Mouse (Mus musculus): ENCODE data around the gene Wt1. TPM values are rescaled to one million over a fixed set of nuclear protein-coding genes. Genes with fewer than 3 reads are reported as not detected.

Gene Wt1
- polyA plus RNA-seq, 1 experiment from 2014 or later = 0.13 TPM

GRCm38 (mm10) chr2:105127531-105128480, 1.5 kb downstream of the Wt1 start:
- Histone ChIP-seq H3K9ac (no peak overlapping the region), H3K4me2 (0 out of 2 replicates have a peak overlapping the region, but pooled peaks have one; percentile 28), H3K4me1 (peaks cover 16% of the 10 kb centered on the region; the same call in 1 of the 2 replicates), H3K27me3 (replicated peaks) (peaks cover 86% of the 10 kb centered on the region), H3K9me3 (no peaks in the 10 kb centered on the region), H3K27ac (no peak overlapping the region), H3K4me3 (no peak overlapping the region), H3K36me3 (replicated peaks) (no peaks in the 10 kb centered on the region)
- ATAC-seq (replicated peaks) = peak; percentile 12; the same call in 1 of the 2 replicates
- WGBS = under 1% methylated on average over 52 of the region's 52 CpGs

GRCm38 (mm10) chr2:105128564-105128963, 2.2 kb downstream of the Wt1 start:
- no peak for ATAC-seq (replicated peaks)
- no peak overlapping the region for H3K27ac ChIP-seq

GRCm38 (mm10) chr2:105130351-105131060, 4.2 kb downstream of the Wt1 start:
- no peak overlapping the region for H3K9ac ChIP-seq
- ATAC-seq (replicated peaks) = no peak
- H3K4me3 ChIP-seq = no peak overlapping the region

More at GRCm38 (mm10) chr2:105128564-105128963, 2.2 kb downstream of the Wt1 start:
- H3K4me1 ChIP-seq = peaks cover 13% of the 10 kb centered on the region; the same call in 1 of the 2 replicates
- H3K36me3 ChIP-seq (replicated peaks) = no peaks in the 10 kb centered on the region
- WGBS = 3% methylated on average over 12 of the region's 12 CpGs
- no peak overlapping the region for H3K4me3 ChIP-seq
- H3K4me2 ChIP-seq = no peak overlapping the region
- no peaks in the 10 kb centered on the region for H3K9me3 ChIP-seq
- H3K9ac ChIP-seq = no peak overlapping the region
- peaks cover 91% of the 10 kb centered on the region for H3K27me3 ChIP-seq (replicated peaks)

GRCm38 (mm10) chr2:105131061-105131810, 4.9 kb downstream of the Wt1 start:
- no peak overlapping the region for H3K27ac ChIP-seq
- no peak overlapping the region for H3K4me2 ChIP-seq
- no peak overlapping the region for H3K9ac ChIP-seq
- no peak overlapping the region for H3K4me3 ChIP-seq
- H3K36me3 ChIP-seq (replicated peaks) = no peaks in the 10 kb centered on the region
- WGBS = 3% methylated on average over 12 of the region's 12 CpGs
- peaks cover 91% of the 10 kb centered on the region for H3K27me3 ChIP-seq (replicated peaks)
- no peaks in the 10 kb centered on the region for H3K9me3 ChIP-seq
- ATAC-seq (replicated peaks) = no peak
- peaks cover 16% of the 10 kb centered on the region; the same call in 1 of the 2 replicates for H3K4me1 ChIP-seq

More at GRCm38 (mm10) chr2:105130351-105131060, 4.2 kb downstream of the Wt1 start:
- Histone ChIP-seq H3K36me3 (replicated peaks) (no peaks in the 10 kb centered on the region), H3K27ac (no peak overlapping the region), H3K27me3 (replicated peaks) (peaks cover 91% of the 10 kb centered on the region), H3K4me2 (no peak overlapping the region), H3K4me1 (peaks cover 16% of the 10 kb centered on the region; the same call in 1 of the 2 replicates), H3K9me3 (no peaks in the 10 kb centered on the region)
- WGBS = under 1% methylated on average over 32 of the region's 32 CpGs

- Histone ChIP-seq H3K4me3 (no peak overlapping the region), H3K9ac (no peak overlapping the region), H3K4me1 (peaks cover 12% of the 10 kb centered on the region; the same call in 1 of the 2 replicates), H3K27ac (no peak overlapping the region), H3K9me3 (no peaks in the 10 kb centered on the region), H3K4me2 (no peak overlapping the region), H3K36me3 (replicated peaks) (no peaks in the 10 kb centered on the region), H3K27me3 (replicated peaks) (peaks cover 92% of the 10 kb centered on the region)
- 5% methylated on average over 2 of the region's 2 CpGs for WGBS
- no peak for ATAC-seq (replicated peaks)
These were observed 5.4 kb downstream of the Wt1 start for GRCm38 (mm10) chr2:105131811-105132100.

- no peak for ATAC-seq (replicated peaks)
- H3K27me3 ChIP-seq (replicated peaks) = peaks cover 92% of the 10 kb centered on the region
- no peak overlapping the region for H3K4me2 ChIP-seq
- H3K27ac ChIP-seq = no peak overlapping the region
- no peak overlapping the region for H3K9ac ChIP-seq
- H3K4me3 ChIP-seq = no peak overlapping the region
- H3K36me3 ChIP-seq (replicated peaks) = no peaks in the 10 kb centered on the region
- peaks cover 7% of the 10 kb centered on the region; the same call in 1 of the 2 replicates for H3K4me1 ChIP-seq
- H3K9me3 ChIP-seq = no peaks in the 10 kb centered on the region
- under 1% methylated on average over 17 of the region's 17 CpGs for WGBS
These were observed 6.0 kb downstream of the Wt1 start for GRCm38 (mm10) chr2:105132300-105132699.

GRCm38 (mm10) chr2:105132933-105133795, 6.8 kb downstream of the Wt1 start:
- Histone ChIP-seq H3K4me1 (peaks cover 7% of the 10 kb centered on the region; the same call in 1 of the 2 replicates), H3K27me3 (replicated peaks) (peaks cover 92% of the 10 kb centered on the region)
- under 1% methylated on average over 43 of the region's 43 CpGs for WGBS

GRCm38 (mm10) chr2:105134296-105134695, 8.0 kb downstream of the Wt1 start:
- Histone ChIP-seq H3K27me3 (replicated peaks) (peaks cover 93% of the 10 kb centered on the region), H3K4me1 (peaks cover 7% of the 10 kb centered on the region; the same call in 1 of the 2 replicates), H3K9me3 (no peaks in the 10 kb centered on the region), H3K36me3 (replicated peaks) (no peaks in the 10 kb centered on the region), H3K4me3 (peak overlapping the region; percentile 6; the same call in 1 of the 2 replicates), H3K9ac (no peak overlapping the region), H3K4me2 (no peak overlapping the region), H3K27ac (no peak overlapping the region)
- WGBS = under 1% methylated on average over 19 of the region's 19 CpGs
- ATAC-seq (replicated peaks) = peak; percentile 79

More at GRCm38 (mm10) chr2:105132933-105133795, 6.8 kb downstream of the Wt1 start:
- Histone ChIP-seq H3K27ac (no peak overlapping the region), H3K4me2 (no peak overlapping the region), H3K36me3 (replicated peaks) (no peaks in the 10 kb centered on the region), H3K9ac (no peak overlapping the region), H3K4me3 (no peak overlapping the region), H3K9me3 (no peaks in the 10 kb centered on the region)
- ATAC-seq (replicated peaks) = no peak

- H3K27me3 ChIP-seq (replicated peaks) = peaks cover 61% of the 10 kb centered on the region
These were observed 13.1 kb downstream of the Wt1 start for GRCm38 (mm10) chr2:105139471-105139870.

GRCm38 (mm10) chr2:105141371-105141770, 15.0 kb downstream of the Wt1 start:
- no peaks in the 10 kb centered on the region for H3K36me3 ChIP-seq (replicated peaks)
- 47% methylated on average over 7 of the region's 7 CpGs for WGBS
- ATAC-seq (replicated peaks) = no peak
- H3K4me2 ChIP-seq = no peak overlapping the region
- no peaks in the 10 kb centered on the region for H3K4me1 ChIP-seq
- H3K27ac ChIP-seq = no peak overlapping the region
- H3K9me3 ChIP-seq = no peaks in the 10 kb centered on the region
- H3K9ac ChIP-seq = no peak overlapping the region
- H3K4me3 ChIP-seq = no peak overlapping the region
- H3K27me3 ChIP-seq (replicated peaks) = peaks cover 42% of the 10 kb centered on the region

More at GRCm38 (mm10) chr2:105139471-105139870, 13.1 kb downstream of the Wt1 start:
- H3K27ac ChIP-seq = no peak overlapping the region
- H3K36me3 ChIP-seq (replicated peaks) = no peaks in the 10 kb centered on the region
- peaks cover under 1% of the 10 kb centered on the region; the same call in 1 of the 2 replicates for H3K4me1 ChIP-seq
- no peak overlapping the region for H3K4me3 ChIP-seq
- no peak for ATAC-seq (replicated peaks)
- WGBS = 72% methylated on average over 7 of the region's 7 CpGs
- no peak overlapping the region for H3K4me2 ChIP-seq
- no peaks in the 10 kb centered on the region for H3K9me3 ChIP-seq
- no peak overlapping the region for H3K9ac ChIP-seq

GRCm38 (mm10) chr2:105143731-105144130, 17.4 kb downstream of the Wt1 start:
- Histone ChIP-seq H3K9ac (no peak overlapping the region), H3K27me3 (replicated peaks) (peaks cover 20% of the 10 kb centered on the region), H3K9me3 (no peaks in the 10 kb centered on the region), H3K4me2 (no peak overlapping the region), H3K4me3 (no peak overlapping the region), H3K36me3 (replicated peaks) (no peaks in the 10 kb centered on the region), H3K27ac (no peak overlapping the region), H3K4me1 (no peaks in the 10 kb centered on the region)
- no peak for ATAC-seq (replicated peaks)
- WGBS = 91% methylated on average over 14 of the region's 14 CpGs

All from midbrain, embryonic 15.5 days (tissue).